Mouse (Mus musculus): ENCODE data around the gene Cdca3.
"Not testable (repeated sequence)": the region's sequence is repeated elsewhere in the genome, so short reads cannot be mapped to it uniquely, and the experiment has no call there.

Cdca3 gene

DNA sequence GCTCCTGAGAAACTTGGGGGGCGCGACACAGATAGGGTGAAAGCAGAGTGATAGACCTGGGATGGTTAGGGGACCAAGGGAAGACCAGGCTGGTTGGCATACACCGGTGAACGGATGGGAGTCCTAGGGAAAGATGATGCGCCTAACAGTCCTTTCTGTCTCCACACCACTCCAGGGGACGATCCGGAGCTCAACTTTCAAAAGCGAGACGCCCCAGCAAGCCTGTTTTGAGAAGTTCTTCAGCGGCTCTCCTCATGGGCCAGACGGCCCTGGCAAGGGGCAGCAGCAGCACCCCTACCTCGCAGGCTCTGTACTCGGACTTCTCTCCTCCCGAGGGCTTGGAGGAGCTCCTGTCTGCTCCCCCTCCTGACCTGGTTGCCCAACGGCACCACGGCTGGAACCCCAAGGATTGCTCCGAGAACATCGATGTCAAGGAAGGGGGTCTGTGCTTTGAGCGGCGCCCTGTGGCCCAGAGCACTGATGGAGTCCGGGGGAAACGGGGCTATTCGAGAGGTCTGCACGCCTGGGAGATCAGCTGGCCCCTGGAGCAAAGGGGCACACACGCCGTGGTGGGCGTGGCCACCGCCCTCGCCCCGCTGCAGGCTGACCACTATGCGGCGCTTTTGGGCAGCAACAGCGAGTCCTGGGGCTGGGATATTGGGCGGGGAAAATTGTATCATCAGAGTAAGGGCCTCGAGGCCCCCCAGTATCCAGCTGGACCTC lies 20.1 kb upstream of the Cdca3 start:
- DNase-seq (ENCODE audit: low read depth, low spot score), result peak; percentile 57

DNA sequence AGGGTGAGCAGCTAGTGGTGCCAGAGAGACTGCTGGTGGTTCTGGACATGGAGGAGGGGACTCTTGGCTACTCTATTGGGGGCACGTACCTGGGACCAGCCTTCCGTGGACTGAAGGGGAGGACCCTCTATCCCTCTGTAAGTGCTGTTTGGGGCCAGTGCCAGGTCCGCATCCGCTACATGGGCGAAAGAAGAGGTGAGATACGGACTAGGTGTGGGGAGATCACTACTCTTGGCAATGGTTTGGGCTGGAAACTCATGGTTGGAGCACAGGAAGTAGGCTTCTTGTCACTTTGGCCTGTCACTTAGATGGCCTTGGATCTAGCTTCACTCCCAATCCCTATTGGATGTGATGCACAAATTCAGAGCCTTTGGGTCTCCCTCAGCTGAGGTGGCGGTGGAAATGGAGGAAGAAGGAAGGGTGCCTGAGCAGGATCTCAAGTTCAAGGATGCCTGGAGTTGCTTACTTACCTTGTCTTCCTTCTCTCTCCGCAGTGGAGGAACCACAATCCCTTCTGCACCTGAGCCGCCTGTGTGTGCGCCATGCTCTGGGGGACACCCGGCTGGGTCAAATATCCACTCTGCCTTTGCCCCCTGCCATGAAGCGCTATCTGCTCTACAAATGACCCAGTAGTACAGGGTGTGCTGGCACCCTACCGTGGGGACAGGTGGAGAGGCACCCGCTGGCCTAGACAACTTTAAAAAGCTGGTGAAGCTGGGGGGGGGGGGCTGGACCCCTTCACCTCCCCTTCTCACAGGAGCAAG lies 19.4 kb upstream of the Cdca3 start:
- DNase-seq (ENCODE audit: low read depth, low spot score), result no peak

DNA sequence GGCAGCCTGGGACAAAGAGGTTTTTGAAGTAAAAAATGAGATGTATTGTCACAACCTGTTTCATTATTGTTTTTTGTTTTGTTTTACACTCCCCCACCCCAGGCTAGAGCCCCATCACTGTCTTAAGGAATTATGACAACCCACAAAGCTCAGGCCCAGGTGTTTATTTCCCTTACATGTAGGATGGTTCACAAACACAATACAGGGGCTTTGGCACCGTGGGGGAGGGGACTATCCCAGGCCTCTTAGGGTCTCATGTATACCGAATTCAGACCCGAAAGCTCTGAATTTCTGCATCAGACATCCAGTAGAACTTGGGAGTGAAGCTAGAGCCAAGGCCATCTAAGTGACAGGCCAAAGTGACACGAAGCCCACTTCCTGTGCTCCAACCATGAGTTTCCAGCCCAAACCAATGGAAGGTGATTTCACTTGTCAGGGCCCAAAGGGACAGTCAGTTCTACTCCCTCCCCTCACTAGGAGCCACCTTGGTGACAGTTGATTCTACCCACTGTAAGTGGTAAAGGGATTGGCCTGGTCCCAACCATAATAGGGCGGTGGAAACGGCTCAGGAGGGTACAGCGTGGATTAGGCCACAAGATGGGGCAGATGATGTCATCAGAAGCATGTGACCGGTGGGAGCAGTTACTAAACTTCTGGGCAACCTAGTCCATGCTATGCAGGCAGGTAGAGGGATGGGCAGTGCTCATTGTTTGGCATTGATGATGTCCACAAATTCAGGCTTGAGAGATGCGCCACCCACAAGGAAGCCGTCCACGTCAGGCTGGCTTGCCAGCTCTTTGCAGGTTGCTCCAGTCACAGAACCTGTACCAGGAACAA lies 18.6 kb upstream of the Cdca3 start:
- DNase-seq (ENCODE audit: low read depth, low spot score), result not testable (repeated sequence)

DNA sequence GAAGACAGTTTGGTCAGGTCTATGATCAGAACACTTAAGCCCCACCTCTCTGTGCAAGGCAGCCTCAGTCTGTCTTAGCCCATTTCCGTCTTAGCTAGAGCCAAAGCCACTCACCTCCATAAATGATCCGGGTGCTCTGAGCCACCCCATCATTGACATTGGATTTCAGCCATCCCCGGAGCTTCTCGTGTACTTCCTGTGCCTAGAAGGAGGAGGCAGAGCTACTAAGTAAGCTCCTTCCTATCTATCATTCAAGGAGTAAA lies 18.0 kb upstream of the Cdca3 start:
- DNase-seq (ENCODE audit: low read depth, low spot score), result no peak

DNA sequence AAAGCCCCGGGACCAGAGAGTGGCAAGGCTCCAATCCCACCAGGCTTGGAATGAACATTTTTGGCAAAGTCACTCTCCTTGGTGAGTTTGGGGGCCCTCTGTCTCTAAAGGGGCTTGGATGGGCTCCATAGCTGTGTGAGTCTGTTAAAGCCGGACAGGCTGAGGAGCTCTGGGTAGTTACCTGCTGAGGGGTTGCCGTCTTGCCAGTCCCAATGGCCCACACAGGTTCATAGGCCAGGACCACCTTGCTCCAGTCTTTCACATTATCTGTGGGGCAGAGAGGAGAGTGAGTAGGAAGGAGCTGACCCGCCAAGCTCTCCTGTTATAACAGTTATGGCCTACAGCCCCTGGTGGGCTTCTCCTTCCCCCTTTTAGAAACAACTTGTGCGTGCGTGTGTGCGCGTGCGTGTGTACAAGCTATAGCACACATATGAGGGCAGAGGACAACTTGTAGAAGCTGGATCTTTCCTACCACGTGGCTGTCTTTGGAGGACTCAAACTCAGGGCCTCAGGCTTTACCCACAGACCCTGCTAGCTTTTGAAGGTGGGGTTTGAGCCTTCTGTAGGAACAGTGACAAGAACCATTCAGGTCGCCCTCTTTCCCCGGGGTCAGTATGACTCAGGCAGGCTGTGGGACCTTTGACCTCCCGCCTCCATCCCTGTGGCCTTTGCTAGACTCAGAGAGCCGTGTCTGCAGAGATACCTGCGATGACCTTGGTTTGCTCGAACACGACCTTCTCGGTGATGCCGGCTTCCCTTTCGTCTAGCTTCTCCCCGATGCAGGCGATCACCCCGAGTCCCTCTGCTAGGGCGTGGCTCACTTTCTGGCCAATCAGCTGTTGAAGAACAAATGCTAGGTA lies 17.4 kb upstream of the Cdca3 start:
- no peak for DNase-seq (ENCODE audit: low read depth, low spot score)

DNA sequence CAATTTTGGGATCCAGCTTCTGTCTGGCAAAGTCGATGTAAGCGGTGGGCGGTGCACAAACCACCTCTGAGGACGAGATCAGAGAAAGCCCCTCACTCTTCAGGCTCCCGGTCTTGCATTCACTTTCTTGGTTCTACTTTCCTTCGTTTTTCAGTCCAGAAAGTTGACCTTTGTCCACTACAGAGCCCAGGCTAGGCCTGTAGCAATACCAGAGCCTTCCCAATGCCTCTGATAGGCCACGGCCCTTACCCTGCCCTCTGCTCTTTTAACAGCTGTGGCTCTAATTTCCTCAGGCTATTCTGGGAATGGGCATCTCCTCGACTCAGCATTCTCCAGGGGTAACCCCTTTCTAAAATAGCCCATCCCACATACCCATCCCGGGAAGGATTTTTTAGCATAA lies 16.5 kb upstream of the Cdca3 start:
- no peak for DNase-seq (ENCODE audit: low read depth, low spot score)

DNA sequence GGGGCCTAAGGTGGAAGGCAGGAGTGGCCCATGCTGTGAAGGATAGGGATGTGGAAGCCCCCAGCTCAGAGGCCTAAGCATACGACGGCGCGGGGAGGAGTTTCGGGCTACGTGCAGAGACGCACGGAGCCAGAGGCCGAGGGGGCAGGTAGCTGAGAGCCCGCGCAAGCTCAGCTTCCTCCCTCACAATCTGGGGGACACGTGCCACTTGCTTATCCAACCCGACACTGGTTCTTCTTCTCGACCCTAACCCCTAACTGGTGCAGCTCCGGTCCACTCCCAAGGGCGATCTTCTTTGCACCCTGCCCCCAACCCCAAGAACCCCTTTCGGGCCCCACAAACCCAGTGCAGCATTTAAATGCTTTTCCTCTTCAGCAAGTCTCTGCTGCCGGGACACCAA lies 15.9 kb upstream of the Cdca3 start:
- DNase-seq (ENCODE audit: low read depth, low spot score), result peak; percentile 63

DNA sequence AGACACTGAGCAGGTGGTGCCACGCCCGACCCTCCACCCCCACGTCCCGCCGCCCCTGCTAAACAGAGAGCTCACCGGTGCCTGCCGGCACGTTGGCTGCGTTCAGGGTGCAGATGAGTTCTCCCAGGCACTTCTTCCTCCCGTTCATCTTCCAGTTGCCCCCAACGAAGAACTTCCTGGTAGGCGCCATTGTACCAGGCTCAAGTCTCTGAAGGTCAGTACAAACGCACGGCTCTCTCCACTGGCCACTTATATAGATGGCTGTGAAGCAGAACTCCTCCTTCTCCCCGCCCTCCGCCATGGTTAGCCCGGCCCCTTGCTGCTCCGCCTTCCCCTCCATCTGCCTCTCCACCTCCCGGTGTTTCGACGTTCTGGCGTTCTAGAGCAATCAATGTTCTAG lies 15.4 kb upstream of the Cdca3 start, which contains the start of gene Tpi1:
Gene Tpi1, minus strand, starts transcription at position 364 of the 400 bp plus-strand sequence.
- DNase-seq (ENCODE audit: low read depth, low spot score), result peak; percentile 82

DNA sequence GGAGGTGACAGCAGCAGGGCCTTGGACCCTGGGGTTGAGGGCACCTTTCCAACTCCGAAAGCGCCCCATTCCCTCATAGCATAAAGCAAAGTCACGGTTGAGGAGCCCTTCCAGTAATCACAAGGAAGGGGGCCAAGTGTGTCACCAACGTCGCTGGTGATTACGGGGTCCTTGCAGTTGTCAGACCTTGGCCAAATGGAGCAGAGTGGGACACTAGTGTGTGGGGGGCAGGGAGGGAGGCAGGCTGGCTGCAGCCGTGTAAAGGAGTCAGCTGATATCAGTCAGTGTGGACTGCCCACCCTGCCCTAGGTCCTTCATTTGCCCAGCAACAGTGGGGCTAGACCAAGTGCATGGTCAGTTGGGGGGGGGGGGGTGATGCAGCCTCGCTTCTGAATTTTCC lies 14.9 kb upstream of the Cdca3 start:
- no peak for DNase-seq (ENCODE audit: low read depth, low spot score)

DNA sequence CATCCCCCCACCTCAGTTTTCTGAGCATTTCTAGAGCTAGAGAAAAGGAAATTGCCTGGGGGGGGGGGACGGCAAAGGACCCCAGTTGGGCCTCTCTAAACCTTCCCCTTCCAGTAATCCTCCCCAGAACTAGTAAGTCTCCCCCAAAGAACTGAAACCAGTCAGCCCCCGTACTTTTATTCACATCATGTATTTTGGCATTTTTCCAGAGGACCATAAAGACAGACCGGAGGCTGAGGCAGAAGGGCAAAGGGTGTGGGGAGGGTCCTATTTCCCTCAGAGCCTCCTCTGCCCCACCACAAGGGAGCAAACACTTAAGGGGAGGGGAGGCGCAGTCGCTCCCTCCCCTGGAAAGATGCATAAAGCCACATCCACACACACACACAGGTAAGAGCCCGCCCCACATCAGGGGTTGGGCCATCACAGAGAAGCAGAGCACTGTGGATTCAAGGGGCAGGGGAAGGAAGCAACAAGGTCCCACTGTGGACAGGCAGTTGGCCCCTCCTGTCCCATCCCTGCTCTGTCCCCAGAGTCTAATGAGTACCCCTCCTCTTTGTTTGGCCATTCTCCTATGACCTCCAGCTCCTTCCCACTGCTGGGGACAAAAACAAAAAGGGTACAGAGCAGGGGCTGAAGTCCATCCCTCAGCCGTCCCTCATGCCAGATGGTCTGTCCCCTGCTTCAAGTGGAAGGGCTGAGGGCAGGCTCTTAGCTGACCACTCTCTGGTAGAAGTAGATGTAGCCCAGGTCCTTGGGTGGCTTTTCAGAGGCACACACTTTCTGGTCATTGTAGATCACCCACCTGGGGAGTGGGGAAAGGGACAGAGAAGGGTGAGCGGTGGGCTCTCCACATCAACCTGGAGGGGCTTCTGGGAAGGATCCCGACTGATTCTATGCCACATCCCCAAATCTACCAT lies 14.2 kb upstream of the Cdca3 start:
- no peak for DNase-seq (ENCODE audit: low read depth, low spot score)

DNA sequence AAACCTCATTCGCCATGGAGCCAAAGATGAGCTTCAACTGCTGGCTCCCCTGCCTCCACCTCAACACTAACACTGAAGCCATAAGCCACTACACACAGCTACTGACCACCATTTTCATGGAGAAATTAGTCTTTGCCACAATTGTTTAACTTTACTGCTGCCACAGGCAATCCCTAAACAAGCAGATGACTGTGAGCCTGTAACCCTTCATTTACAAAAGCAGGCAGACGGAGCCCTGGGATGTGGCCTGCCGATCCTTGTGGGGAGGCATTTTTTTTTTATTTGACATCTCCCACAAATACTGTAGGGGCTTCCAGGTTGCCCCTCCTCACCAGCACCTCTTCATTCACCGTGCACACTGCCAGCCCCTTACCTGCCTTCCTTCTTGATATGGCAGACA lies 12.7 kb upstream of the Cdca3 start:
- no peak for DNase-seq (ENCODE audit: low read depth, low spot score)

DNA sequence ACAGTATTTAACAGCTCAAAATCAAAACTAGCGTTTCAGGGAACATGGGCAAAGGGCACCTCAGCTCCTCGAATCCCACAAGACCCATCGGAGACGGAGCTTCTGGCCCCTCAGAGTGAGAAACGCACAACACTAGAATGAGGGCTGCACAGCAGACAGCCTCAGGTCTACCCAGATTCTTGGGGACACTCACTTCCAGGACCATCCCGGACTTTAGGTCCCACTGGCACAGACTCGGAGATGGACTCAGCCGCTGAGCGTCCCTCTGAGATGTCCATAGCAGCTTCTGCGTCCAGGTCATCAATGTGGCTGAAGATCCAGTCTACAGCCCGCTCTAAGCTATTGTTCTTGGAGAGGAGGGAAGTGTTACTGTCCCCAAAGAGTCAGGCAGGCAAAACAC lies 12.2 kb upstream of the Cdca3 start:
- DNase-seq (ENCODE audit: low read depth, low spot score), result no peak

DNA sequence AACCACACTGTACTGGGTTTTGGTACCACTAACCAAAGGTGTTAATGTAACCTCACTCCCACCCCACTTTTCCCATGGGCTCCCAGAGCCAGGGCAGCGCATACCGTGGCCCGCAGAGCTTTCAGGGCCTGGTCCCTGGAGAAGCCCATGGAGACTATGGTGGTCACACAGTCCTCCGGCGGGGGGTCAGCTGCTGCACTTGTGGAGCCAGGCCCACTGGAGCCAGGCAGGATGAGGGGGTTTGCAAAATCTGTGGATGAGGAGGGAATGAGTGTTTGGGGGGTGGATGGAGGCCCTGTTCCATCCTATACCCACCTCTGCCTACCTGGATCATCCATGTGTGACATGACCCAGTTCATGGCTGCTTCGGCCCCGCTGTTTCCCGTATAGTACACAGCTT lies 11.8 kb upstream of the Cdca3 start:
- no peak for DNase-seq (ENCODE audit: low read depth, low spot score)

DNA sequence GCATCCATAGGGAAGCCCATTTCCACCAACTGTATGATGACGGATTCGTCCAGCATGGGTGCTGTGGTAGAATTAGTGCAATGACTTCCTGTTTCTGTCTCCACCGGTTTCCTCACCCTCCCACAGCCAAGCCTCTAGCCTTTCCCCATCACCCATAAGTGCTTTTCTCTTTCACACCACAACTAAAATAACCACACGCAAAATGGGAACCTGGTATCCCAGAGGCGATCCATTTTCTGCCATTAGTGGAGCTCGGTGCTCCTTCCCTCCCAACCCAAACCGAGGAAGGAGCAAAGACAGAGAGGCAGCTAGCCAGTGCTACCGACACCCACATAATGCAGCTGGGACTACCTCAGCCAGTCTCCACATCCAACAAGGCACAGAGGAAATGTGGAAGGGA lies 11.4 kb upstream of the Cdca3 start:
- no peak for DNase-seq (ENCODE audit: low read depth, low spot score)

DNA sequence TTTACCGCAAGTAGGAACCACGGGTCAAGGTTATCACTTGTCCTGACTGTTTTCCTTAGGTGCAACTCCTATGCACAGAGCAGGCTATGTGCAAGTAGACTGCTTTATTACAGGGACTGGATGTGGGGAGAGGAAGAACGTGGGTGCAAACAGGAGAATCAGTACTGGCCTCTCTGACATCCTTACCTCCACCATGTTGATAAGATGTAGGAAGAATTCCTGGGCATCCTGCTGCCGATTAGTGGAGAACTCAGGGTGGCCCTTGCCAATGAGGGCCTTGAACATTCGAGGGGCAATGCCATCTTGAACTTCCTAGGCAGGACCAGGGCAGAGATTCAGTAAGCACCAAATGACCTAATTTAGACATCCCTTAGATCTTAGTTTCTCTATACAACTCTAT lies 8.5 kb upstream of the Cdca3 start:
- DNase-seq (ENCODE audit: low read depth, low spot score), result no peak

DNA sequence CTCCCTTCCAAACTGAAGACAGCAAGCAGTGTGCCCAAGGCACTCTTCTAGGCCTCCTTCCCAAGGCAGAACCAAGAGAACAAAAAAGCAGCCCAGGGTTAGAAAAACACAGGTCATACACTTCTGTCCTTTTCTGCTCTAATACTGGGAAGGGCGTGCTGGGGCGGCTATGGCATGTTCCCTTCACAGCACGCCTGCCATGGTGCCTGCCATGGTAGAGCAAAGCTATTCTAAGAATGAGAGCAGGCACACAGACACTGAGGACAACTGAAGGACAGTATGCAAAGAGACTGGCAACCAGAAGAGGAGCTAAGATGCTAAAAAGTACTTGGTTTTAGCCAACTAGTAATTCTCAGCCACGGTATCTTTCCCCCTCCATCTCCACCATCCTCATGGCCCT lies 7.3 kb upstream of the Cdca3 start:
- no peak for DNase-seq (ENCODE audit: low read depth, low spot score)

DNA sequence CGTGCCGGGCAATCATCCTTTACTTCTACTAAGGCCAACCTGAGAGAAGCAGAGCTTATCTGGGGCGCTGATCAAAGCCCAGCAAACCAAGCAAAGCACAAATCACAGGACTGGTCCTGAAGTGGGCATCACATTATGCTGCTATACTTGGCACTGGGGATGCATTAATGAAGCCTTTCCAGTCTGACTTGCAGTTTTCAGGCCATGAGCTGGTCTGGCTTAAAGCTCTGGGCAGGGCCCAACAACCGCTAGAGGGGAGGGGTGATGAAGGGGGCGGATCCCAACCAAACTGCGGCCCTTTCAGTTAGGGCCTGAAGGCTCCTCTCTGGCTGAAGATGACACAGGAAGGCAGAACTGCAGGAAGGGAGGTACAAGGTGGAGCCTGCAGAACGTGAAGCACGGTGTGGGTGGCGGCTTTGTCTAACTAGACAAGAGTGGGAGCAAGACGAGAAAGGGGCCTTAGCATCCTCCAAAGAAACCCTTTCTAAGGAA lies 1.2 kb upstream of the Cdca3 start:
- no peak for DNase-seq (ENCODE audit: low read depth, low spot score)

DNA sequence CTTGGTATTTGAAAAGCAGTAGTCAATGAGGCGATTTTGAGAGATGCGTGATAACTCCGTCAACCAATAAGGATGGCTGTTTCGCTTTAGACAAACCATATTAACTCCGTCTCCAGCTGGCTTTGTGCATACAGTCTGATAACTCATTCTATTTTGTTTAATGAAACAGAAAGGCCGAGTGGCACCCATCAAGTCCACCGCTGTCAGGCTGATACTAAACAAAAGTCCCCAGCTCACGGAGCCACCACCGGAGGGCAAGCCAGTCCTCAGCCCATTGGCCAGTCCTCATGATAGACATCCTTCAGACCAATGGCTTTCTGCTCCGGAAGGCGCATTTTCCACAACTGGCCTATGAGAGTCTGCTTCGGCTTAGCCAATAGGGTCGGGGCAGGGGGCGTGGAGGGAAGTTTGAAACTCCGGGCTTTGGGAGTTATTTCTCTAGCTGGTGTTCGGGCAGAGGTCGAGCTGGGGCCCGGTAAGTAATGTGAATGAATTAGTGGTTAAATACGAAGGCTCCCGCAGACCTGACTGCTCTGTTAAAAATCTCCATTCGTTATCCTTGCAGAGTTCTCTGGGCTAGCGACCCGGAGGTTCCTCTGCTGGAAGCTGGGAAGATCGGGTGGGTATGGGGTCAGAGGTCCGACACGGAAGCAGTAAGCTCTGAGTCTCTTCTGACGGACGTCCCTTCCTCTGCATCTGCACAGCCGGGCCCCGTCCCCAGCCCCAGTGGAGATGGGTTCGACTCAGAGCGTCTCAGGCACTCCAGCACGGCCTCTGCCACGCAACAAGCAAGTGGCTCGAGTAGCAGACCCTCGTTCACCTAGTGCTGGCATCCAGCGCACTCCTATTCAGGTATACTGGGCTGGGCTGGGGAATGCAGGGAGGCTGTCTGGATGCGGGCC lies 703 bp downstream of the Cdca3 start:
- DNase-seq (ENCODE audit: low read depth, low spot score), result peak; percentile 86

DNA sequence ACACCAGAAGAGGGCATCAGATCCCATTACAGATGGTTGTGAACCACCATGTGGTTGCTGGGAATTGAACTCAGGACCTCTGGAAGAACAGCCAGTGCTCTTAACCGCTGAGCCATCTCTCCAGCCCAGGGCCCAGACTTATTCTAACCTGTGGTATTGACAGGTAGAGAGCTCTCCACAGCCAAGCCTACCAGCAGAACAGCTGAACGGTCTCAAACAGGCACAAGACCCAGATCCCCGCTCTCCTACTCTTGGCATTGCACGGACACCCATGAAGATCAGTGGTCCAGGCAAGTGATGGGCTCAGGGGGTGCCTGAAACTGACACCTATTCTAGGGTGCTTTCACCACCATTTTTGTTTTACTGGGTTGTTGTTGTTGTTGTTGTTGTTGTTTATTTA lies 1.9 kb downstream of the Cdca3 start:
- not testable (repeated sequence) for DNase-seq (ENCODE audit: low read depth, low spot score)

Measured in retina, adult 2 months (tissue).